Mouse (Mus musculus) right cerebral cortex, postnatal 36 days (tissue): Measurements from ENCODE around the gene Slc2a1.

Experiments
- DNase-seq, 2 experiments: peaks; one replicate each; pipeline ENCODE4 v3.0.0; 2022; ENCODE audit warnings: low spot score in 2 of 2, mixed read lengths in 1 of 2

Slc2a1 gene

DNA sequence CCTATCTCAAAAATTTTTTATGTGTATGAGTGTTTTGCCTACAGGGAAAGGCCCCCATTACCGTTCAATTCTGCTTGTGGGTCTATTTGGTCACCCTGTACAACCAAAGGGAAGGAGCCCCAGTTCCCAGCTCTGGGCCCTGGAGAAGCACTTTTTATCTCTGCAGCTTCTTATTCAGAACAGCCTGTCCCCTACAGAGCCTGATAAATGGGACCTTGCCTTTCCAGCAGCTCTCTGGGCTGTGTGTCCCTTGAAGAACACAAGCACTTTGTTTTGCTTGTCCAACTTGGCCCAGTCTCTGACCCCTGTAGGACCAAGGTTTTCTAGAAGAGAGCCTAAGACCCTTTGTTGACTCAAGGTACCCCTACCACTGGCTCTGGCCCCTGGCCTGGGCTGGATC, 20.6 kb downstream of the Slc2a1 start:
- no peak for DNase-seq

DNA sequence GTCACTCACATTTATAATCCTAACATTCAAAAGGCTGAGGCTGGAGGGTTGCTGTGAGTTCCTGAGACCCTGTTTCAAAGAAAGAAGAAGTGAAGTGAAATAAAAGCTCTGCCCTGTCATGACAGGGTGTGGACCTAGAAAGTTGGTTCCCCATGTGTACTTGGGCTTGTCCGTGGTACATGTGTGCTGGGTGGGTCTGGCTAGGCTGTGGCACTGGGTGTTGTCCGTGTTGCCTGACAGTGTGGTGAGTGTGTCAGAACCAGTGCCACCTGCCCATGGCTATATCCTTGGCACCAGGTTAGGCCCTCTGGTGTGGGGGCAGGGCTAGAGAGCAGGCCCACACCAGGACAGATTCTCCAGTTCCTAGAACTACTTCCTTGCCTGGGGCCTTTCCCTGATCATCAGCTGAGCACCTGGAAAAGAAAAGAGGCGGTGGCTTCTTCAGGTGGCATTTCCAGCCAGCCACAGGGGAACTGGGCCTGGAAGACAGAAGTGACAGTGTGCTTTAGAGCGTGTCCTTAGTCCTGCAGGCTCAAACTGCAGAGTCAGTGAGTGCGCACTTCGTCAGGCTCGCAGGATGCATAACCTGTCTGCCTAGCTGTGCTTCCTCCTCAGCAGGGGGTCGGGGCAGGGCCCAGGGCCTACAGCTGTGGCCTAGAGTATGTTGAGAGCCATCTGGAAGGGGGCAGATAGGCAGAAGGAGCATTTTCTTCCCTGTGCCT, 22.8 kb downstream of the Slc2a1 start:
- no peak for DNase-seq

DNA sequence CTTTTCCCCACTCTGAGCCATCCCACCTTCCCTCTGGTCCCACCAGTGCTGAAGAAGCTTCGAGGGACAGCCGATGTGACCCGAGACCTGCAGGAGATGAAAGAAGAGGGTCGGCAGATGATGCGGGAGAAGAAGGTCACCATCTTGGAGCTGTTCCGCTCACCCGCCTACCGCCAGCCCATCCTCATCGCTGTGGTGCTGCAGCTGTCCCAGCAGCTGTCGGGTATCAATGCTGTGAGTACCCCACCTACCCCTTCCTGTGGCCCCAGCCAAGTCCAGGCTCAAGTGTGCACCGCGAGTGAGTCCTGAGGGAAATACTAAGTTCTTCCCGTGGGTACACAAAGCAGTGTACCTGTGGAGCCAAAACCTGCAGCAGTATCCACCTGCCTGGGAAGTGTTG, 24.8 kb downstream of the Slc2a1 start:
- DNase-seq = no peak

DNA sequence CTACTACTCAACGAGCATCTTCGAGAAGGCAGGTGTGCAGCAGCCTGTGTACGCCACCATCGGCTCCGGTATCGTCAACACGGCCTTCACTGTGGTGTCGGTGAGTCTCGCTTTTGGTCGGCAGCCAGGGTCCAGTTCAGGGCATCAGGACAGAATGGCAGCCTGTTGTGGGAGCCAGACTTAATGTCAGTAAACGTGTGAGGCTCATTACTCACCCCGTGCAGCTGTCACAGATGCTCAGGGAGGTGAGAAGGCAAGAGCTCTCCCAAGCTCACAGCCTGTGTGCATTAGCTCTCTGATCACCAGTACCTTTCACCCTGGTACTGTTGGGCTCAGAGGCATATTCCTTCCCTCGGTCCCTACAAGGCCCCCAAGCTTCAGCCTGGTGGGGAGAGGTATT, 25.3 kb downstream of the Slc2a1 start:
- DNase-seq = no peak

DNA sequence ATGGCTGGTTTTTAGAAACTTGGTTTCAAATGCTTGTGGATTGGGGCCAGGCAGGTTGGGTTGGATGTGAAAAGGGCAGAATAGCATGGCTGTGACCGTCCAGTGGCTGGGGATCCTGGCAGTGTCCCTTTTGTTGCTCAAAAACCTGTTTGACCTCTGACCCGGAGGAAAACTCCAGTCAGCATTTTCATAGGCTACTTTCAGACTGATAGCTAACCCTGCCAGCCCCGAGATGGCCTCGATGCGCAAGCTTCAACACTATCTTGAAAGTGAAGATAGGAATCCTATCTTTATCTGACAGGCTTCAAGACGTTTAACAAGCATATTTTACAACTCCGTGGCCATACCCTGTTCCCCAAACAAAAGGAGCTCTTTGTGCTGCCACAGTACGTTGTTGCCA, 28.8 kb downstream of the Slc2a1 start:
- no peak for DNase-seq

DNA sequence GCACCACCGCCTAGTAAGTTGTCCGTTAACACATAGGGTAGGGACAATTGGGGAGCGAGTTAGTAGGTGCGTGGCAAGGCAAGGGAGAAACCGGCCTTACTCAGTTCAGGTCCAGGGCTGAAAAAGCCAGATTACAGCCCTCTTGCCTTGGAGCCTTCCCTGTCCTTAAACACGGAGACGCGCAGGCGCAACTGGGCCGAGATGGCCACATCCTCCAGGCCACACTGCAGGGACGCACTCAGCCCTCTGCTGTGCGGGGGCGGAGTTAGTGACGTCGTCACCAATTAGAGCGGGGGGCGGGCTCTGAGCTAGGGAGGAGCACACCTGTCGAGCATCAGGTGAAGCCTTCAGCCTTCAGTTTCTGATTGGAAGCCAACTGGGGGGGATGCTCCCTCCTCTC, 29.7 kb downstream of the Slc2a1 start:
- peak; percentile 60 to 70 for DNase-seq

DNA sequence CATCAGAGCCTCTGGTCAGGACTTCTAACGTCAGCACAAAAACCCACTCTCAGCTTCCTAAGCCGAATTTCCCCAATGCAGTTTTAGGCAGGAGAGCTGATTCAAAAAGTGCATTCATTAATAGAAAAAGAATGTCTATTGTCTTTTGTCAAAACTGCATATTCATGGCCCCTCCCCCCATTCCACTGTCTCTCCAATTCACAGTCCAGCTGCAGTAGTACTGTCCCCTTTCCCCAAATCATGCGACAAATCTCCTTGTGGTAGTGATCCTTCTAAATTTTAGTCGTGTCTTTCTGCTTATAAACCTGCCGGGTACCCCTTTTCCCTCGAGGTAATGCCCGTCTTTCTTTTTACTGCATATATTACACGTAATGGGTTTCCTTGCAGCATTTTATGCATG, 30.3 kb downstream of the Slc2a1 start:
- DNase-seq = no peak

DNA sequence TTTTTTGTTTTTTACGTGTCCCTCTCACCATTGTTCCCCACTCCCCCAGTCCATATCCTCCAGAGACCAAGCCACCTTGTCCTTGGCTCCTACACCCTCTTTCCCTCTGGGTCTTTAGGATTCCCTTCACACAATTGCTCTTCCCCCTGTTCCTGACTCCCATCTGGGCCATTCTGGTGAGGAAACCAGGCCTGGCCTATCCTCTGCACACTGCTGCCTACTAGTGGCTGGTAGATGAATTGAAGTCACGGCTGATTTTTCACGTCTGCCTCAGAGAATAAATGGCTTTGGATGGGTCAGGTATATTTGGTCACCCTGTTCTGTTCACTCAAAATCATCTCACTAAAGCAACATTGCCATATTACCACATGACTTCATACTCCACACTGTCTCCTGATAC, 31.6 kb downstream of the Slc2a1 start:
- DNase-seq = no peak

DNA sequence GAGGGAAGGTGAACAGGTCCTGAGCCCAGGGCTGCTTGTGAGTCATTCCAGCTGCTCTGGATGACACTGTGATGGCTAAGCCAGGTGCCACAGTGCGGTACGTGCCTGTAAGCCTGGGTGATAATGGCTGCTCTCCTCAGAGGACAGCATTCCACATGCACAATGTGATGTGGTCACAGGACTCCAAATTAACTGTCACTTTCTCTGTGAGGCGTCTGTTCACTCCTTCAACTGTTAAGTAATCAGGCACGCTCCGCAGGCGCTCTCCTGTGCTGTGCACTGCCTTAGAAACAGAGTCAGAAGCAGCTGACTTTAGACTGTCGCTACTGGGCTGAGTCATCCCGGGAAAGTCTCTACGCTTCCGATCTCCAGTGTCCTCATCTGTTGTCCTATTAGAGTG, 32.7 kb downstream of the Slc2a1 start:
- no peak for DNase-seq

DNA sequence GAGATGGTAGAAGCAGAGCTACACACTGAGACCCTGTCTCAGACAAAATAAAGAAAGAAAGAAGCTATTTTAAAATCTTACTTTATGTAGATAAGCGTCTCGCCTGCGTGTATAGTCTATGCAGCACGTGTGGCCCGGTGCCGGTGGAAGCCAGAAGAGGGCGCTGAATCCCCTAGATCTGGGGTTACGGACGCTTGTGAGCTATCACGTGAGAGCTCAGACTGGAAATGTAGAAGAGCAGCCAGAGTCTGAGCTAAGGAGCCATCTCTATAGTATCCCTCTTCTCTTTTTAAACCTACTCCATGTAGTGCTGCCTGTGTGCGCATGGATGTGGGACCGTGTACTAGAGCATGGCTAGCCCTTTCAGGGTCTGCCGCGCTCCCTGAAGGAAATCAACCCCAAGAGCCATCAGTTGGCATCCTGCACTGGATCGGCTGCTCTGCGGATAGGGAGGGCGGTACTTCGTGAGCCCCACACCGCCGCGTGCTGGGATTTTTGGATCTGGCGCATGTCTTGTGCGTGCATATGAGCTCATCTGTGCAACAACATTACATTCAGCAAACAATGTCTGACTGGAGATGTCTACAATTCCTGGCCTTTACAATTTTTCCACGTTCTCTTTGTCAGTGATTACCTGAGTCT, 33.8 kb downstream of the Slc2a1 start:
- no peak for DNase-seq

DNA sequence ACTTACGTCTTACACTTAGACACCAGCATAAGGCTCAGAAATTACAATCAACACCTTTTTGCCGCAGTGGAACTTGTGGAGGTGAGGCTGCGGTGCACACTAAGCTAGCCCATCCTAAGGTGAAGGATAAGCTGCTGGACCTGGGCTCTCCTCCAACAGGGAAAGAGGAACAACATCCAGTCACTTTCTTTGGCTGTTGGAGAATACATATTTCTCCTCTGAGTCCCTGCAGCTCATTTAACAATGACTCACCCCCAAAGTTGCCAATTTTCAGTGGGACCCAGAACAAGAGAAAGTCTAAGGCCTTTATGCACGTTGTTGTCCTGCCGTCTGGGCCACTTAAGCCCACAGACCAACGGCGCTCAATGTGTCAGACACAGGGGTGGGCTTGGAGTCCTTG, 38.3 kb downstream of the Slc2a1 start:
- no peak for DNase-seq

DNA sequence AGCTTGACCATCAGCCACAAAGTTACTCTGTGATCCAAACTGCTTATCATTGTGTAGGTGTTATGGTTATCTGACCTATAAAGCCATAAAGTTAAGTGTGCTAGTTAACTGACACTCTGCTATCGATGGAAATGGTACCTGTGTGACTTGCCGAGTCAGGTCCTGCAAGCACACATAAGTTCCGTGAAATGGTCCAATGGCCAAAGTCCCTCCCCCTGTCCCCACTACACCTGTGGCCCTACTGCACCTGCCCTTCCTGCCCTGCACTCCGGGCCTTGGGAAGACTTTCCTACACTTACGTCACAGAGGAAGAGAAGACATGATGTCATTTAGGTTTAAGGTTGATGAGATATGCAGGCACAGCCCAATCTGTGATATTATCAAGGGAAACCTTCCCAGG, 38.8 kb downstream of the Slc2a1 start:
- DNase-seq = no peak

DNA sequence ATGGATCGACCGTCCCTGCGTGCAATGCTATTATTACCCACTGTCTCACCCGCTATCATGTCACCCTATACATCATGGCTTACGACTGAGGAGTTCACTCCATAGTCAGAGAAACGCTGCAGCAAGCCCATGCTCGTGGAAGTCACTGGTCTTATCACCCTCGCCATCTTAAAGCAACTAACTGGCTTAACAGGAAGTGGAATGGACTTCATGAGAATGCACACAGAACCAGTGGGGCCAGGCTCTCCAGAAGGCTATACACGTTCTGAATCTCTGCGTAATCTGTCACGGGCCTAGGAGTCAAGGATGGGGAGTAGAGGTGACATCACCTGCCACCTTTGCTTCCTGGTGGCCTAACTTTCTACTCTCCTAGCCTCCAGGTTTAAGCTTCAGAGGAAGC, 40.2 kb downstream of the Slc2a1 start:
- no peak for DNase-seq

DNA sequence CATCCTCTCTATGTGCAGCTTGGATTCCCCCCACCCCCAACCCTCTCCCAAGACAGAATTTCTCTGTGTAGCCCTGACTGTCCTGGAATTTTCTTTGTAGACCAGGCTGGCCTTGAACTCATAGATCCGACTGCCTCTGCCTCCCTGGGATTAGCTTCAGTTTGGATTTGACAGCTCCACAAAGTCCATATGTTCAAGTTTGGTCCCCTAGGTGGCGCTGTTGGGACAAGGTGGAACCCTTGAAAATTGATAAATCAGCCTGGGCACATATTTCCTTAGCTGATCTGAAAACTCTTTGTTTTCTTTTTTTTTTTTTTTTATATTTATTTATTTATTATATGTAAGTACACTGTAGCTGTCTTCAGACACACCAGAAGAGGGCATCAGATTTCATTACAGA, 48.7 kb downstream of the Slc2a1 start:
- DNase-seq = no peak

DNA sequence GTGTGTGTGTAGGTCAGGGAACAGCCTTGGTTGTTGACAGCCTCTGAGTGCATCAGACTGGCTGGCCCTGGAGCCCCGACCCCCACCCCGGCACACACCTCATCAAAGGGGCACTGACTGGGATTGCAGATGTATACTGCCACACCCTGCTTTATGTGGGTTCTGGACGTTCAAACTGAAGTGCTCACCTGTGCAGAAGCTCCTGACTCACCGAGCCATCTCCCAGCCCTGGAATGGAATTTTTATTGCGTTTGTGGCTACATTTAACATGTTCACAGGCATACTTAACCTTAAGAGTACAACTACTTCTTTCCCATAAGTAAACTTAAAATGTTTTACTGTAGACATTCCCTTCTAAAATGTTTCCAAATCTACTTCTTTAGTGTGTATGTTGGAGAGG, 49.4 kb downstream of the Slc2a1 start:
- DNase-seq = no peak

DNA sequence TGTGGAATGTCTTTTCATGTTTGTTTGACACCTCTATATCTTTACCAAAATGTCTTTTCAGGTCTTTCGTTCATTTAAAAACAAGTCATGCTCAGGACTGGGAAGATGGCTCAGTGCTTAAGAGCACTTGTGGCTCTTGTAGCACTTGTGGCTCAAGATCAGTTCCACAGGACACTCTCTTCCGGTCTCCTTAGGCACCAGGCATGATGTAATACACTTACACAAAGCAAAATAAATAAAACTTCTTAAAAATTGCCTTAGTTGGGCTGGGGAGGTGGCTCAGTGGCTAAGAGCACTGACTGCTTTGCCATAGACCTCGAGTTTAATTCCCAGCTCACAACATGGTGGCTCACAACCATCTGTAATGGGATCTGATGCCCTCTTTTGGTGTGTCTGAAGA, 52.8 kb downstream of the Slc2a1 start:
- DNase-seq = no peak

DNA sequence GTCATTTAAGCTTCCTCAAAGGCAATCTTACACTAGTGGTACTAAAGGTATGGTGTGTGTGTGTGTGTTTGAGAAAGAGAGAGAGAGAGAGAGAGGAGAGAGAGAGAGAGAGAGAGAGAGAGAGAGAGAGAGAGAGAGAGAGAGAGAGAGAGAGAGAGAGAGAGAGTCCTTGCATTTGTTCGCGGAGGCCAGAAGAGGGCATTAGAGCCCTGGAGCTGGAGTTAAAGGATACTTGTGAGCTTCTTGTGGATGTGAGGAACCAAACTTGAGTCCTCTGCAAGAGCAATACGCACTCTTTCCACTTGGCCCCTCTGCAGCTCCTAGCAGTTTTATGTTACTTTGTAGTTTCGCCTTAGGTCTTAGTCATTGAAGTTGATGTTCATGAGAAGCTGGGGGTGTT, 54.5 kb downstream of the Slc2a1 start:
- no peak for DNase-seq

DNA sequence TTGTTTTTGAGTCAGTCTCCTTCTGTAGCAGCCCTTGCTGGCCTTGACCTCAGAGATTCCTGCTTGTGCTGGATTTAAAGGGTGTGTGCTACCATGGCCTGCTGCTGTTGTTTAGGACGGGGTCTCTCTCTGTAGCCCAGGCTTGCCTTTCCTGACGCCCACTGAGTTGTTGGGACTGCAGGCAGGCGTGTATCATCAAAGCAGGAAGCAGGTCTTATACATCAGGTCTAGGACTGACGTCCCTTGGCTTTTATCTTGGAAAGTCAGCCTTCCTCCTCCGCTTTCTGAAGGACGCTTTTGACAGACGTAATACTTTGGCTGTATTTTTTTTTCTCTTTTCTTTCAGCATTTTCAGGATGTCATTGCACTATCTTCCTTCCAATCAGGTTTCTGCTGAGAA, 57.4 kb downstream of the Slc2a1 start:
- DNase-seq = no peak

DNA sequence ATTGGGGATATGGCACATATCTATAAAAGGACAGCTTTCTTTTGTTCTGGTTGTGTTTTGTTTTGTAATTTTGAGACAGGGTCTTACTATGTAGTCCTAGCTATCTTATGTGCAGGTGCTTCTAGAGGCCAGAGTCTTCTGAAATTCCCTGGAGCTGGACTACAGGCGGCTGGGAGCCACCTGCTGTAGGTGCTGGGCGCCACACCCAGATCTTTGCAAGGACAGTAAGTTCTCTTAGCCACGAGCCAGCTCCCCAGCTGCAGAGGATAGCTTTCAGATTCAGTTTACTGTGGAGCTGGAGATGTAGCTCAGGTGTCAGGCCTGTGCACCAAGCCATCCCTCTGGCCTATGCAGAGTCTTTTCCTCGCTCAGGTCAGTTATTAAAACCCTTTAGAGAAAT, 58.6 kb downstream of the Slc2a1 start:
- no peak for DNase-seq

DNA sequence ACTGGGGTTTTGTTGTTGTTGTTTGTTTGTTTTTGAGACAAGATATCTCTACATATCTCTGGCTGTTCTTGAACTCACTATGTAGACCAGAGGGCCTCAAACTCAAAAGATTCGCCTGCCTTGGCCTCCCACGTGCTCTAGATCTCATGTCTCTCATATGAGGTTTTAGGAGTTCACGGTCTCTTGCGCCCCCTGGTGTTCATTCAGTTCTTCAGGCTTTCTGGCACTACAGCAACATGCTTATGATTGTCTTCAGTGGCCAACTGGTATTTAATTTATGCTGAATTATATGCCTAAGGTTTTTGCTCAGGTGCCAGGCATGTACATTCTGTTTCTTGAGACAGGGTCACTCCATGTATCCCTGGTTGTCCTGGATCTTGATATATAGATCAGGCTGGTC, 59.2 kb downstream of the Slc2a1 start:
- peak; percentile 72 to 77 for DNase-seq

DNA sequence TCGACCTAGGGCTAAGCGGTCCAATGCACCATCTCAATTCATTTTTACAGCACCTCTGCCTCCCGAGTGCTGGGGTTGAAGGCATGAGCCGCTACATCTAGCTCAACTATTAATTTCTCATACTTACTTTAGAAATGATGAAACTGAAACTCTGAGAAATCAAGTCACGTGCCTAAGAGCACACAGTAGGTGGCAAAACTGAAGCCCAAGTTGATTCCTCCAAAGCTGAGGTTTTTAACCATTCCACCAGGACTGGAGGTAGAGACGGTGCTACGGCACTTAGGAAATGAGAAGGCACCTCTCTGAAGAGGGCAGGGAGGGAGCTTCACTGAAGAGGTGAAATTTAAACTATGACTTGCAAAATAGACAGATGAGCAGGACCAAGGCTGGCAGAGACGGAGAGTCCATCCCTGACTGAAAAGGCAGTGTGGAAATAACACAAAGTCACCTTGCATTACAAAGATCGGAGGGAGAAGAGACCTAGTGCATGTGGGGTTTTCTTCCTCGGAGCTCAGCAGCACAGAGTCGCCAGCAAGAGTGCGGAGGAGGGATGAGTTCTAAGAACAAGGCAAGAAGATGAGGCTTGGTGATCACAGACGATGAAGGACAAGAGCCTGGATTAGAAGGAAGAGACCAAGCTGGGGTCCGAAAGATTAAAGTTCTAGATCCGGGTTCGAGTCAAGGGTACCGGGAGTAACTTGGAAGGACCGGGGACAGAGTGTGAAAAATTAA, 64.6 kb downstream of the Slc2a1 start:
- no peak for DNase-seq

DNA sequence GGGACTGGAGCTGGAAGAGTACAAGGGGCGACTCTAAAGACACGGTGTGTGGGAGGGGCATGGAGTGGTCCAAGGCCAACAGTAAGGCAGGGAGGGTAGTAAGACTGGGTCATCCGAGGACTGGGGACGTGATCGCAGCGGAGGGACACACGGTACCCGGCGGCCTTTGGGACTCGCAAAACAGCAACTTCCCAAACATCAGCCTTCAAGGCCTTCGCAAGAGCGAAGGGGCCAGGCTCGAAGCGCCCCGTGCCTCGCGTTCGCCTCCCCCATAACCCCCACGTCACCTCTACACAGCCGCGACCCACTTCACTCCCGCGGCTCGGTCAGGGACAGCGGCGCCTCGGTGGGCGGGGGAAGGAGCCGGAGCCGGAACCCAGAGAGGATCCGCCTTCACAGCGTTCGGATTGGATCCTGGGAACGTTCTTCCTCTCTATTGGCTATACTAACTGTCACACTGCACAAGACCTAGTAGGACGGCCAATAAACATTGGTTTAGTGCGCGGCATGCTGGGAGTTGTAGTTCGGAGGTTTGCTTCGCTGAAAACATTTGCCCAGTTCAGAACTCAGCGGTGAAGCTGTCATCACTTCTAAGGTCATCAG, 65.4 kb downstream of the Slc2a1 start, which contains the start of gene Zfp691:
Zfp691 (minus strand) TSS at position 345 of the 603 bp plus-strand sequence.
- peak; percentile 93 to 98 for DNase-seq

DNA sequence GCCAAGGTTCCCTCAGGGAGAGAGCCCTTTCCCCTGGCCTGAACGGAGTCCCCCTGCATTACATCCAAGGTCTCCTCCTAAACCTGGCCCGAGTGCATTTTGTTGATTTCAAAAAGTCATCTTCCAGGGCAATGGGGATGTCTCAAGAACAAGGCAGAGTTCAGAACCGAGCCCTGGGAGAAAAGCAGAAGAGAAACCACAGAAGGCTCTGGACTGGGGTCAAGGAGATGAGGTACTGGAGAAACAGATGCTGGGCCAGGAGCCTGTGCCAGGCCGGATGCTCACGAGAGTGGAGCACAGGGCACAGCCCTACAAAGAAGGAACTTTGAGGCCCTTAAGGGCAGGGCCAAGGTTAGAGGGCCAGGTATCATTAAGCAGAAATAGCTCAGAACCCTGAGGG, 69.2 kb downstream of the Slc2a1 start:
- no peak for DNase-seq
